Mouse (Mus musculus) neutrophil, adult 5-6 weeks (primary cell): ENCODE data around the gene Flt1. TPM values are rescaled to one million over a fixed set of nuclear protein-coding genes. Genes with fewer than 3 reads are reported as not detected.
A peak's percentile ranks its signal among the peaks of the same experiment; 100 is the strongest.
"Not testable (repeated sequence)": the region's sequence is repeated elsewhere in the genome, so short reads cannot be mapped to it uniquely, and the experiment has no call there.

Source experiments
- ATAC-seq: fragments of 151-379, 151-347 bp; 2 replicates; pipeline ENCODE4 v1.8.0; 2017; ENCODE audit warnings: mild to moderate bottlenecking, moderate TSS enrichment; ENCODE audit not compliant: insufficient number of reproducible peaks, poor library complexity, low FRiP score, severe bottlenecking; ENCODE audit errors: extremely low read depth
- total RNA-seq: library from RNA; stranded (forward); fragments of 200-1000 nt; gene quantifications from 2 replicates; pipeline ENCODE4 v1.2.3, GENCODE M21; 2017

Gene Flt1
- total RNA-seq, 1 experiment from 2014 or later = 0.93 TPM

DNA sequence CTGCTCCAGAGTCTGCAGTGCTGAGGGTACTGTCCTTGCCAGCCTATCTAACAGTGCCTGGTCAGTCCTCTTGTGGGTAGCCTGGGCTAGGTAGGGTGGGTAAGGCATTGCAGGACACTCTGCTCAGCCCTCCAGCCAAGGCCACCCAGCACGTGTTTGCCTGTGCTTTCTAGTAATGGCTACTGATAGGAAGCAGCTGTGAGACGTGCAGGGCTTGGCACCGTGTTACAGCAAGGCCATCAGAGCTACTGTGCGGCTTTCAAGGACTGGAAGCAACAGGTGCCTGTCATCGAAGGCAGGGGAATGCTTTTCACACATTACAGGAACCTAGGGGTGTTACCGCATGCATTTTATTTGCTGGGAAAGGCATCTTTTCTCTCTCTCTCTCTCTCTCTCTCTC lies 148.8 kb downstream of the Flt1 start:
- no peak for ATAC-seq

DNA sequence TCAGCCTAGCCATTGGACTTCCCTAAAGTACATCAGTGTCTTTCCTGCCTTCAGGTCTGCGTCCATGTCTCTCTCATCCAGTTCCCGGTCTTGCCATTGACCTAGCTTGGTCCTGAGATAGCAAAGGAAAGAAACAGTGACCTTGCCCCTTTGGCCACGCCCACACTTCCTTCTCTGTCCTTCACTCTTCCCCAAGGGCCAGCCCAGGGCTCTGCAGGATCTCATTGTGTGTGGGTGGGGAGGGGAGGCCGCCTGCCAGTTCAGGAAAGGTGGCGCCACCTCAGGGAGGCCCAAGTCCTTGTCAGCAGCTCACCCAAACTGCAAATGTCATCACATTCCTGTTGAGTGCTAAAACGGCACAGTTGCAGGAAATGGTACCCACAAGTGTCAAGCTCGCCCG lies 151.3 kb downstream of the Flt1 start:
- ATAC-seq = no peak; the same call in 1 of the 2 replicates

DNA sequence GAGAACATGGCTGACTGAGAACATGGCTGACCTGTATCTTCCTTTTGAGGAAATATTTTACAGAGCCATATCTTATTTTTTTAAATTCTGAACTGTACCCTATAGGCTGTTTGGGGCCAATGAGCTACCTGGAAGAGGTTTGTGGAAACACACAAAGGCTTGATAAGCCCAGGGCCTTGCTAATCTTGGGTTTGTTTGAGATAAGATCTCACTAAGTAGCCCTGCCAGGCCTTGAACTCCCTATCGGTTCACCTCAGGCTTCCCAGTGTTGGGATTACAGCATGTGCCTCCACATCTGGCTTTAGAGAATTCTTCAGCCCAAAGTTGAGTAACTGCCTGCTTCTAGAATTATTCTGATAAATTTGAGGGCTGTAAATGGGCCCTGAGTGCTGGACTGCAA lies 152.3 kb downstream of the Flt1 start:
- ATAC-seq = no peak

DNA sequence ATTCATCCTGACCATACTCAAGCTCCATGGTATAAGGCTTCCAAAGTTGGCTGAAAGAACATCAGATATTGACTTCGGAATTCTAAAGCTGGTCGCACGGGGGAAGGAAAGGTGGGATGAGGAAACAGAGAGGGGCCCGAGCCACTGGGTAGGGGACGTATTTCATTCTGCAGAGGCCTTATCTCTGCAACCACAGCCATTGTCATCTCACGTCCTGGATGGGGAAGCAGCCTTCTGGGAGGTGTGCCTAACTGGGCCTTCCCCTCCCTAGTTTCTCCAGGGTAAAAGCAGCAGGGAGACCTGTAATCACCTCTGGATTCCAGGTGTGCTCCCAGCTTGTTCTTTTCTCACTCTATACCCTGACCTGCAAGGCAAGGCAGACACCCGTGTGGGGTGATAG lies 153.1 kb downstream of the Flt1 start:
- no peak for ATAC-seq

DNA sequence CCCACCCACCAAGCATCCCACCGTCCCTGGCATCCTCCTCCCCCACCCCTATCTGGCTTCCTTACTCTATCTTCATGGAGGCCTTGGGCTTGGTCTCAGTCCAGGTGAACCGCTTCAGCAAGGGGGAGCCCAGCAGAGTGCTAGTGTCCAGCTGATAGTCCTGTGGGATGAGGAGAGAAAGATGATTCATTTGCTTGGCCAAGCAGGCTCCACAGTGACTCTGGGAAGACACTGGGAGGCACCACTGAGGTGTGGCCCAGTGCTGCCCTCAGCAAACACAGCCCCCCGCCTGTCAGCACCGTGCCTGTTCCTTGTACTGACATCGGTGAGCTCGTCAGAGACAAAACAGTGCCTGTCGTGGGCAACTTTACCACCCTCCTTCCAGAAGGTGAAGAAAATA lies 159.5 kb downstream of the Flt1 start:
- no peak for ATAC-seq

DNA sequence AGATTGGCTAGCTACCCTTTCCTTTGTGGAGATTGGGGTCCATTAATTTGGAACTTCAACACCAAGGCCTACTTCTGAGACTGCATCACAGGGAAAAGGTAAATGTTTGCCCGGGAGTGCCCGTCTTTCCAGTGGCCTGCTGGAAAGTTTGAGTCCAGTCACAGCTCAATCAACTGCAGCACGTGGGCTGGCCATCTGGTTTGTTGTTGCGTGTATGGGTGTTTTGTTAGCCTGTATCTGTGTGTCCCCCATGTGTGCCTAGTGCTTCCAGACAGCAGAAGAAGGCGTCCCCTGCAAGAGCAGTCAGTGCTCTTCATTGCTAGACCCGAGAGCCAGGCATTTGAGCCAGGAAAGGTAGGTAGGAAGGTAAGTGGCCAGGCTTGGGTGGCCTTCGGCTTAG lies 160.4 kb downstream of the Flt1 start:
- ATAC-seq = no peak

DNA sequence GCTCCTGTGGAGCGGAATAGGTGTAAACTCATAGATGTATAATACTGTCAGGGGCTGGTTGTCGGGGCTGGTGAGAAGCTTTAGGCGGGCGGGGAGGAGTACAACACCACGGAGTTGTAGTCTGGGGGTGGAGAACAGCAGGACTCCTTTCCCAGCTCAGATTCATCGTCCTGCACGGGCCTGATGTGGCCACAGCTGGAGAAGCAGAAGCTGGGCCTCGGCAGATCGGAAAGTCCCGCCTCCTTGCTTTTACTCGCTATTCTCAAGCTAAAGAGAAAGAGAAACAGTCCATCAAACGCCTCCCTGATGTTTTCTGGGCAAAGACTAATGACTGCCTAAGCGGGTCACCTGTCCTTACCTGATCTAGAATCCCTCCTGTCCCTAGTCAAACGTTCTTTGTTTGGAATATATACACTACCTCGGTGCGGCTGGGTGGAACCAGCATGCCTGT lies 161.6 kb downstream of the Flt1 start:
- ATAC-seq = peak; percentile 44; the same call in 1 of the 2 replicates

DNA sequence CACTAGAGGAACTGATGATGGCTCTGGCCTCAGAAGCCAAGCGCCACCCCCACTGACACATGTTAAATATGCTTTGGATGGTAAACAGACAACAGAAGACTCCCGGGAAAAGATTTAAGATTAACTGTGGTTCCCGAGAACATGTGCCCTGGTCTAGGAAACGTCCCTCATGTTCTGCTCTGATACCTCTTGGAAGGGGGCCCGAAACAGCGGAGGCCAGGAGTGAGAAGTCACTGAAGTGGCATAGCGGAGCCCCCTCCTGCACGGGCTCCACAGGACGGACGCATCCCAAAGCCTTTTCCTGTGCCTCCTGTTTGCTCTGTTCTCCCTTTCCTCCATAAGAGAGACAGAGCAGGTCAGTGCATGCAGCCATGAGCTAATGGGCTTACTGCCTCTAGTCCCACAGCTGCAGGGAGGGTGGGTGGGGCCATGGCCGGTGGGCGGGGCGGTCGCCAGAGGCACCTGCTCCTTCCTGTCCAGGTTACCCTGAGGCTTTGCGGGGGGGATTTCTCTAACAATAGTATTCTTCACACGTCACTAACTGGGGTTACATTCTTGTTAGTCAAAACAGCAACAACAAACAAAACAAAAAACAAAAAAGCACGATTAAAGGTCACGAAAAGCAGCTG lies 162.2 kb downstream of the Flt1 start:
- 0 out of 2 replicates have a peak, but pooled peaks have one; percentile 26 for ATAC-seq

DNA sequence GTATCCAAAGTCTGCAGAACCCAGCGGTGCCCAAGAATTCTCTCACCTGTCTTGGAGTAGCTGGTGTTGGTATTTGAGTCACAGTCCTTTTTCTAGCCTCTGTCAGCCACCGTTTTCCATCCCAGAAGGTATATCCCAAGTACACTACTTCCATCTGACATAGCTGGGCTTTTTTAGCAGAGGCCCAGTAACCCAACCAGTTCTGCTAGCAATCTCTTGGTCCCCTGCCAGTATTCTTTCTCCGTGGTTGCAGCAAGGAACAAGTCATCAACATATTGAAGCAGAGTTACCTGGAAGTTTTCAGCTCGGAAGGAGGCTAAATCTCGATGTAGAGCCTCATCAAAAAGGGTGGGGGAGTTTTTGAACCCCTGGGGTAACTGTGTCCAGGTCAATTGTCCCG lies 168.2 kb downstream of the Flt1 start:
- ATAC-seq = not testable (repeated sequence)

DNA sequence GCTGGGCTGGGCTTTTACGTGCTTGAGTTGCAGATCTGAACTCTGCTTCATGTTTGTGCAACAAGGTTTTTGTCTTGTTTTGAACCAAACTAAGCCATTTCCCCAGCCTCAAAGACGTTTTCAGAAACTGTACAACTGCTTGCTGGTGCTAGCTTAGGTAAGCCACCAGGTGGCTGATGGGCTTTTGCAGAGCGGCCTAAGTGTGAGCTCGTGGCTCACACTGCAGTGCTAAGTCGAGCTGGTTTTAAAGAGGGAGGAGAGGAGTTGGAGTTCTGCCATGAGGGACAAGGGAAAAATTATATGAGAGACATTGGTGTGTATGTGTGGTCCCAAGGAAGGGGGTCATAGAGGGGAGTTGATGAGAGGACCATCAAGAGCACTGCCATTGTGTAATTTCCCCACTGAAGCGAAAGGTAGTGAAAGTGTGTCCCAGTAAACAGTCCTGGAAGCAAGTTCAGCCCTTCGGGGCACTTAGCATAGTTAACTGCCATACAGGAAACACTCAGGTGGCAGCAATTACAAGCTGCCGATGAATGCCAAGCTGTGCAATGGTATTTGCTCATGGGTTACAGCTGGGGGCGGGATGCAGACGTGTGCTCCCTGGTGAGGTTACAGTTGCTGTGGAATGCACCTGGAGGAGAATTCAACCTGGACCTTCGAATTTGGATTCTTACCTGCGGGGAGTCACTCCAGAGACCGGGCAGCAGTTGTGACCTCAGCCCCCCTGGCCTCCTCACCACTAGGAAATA lies 173.8 kb downstream of the Flt1 start:
- no peak for ATAC-seq

DNA sequence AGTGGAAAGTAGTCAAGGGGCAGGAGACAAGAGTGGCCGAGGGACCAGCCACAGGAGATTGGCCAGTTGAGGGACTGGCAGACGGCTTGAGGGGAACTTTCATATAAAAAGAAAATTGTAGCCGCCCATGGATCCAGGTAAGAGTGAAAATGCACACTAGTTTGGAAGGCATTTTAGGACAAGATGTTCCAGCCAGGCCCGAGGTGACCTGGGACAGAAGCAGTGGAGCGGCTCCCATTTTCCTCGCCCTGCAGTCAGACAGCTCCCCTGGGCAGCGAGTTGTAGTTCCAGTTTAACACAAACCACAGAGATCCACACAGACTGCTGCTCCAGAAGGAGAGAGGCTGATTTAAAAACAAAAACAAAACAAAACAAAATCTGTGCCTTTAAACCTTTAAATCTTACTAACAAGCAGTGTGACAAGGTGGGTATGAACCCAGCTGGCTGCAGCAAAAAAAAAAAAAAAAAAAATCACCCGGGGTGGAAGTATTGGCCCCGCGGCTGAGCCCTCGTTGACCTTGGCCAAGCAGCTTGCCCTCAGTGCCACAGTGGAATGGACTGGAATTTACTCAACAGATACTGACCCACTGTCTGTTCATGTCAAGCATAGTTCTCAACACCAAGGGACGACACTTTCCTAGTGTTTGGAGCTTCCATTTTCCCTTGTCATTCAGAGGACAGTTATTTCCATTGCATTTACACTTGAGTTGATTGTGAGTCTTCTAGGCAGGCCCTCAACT lies 176.6 kb downstream of the Flt1 start:
- ATAC-seq = no peak

DNA sequence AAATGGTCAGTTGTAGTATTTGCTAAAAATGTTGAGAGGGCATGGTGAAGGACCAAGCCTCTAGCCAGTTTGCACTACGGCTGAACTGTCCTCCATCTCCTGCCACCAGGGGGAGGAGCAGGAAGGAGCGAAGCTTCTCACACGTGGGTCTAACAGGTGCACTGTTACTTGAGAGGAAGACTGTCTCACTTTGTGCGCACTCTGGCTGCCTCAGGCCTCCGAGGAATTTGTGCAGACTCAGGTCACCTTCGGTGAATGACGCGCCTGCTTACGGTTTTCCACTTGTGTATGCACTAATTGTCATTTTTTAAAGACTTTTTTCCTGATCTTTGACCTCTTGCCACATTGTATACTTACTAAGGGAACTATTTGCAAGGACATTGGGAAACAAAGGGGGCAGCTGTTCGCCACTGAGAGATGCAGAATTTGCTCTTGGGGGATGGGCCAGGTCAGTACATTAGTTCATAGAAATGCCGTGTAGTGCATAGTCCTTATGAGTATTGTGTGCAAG lies 180.0 kb downstream of the Flt1 start:
- peak; percentile 16; the same call in 1 of the 2 replicates for ATAC-seq

DNA sequence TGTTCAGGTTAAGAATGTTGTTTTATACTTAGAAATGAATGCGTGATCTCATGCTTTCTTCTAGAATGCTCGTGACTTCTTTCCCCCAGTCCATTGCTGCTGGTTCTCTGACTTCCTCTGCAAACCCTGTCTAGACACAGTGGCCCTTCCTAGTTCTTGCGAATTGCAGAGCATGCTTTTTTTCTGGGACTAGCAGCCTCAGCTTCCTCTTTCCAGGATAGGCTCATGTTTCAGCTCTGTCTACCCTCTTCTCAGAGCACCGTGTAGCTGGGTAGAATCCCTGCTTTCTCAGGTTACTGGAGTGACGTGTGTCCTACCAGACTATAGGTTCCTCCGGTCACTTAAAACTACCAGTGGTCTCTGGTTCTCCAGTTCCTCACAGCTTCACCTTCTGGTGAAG lies 183.5 kb downstream of the Flt1 start:
- 0 out of 2 replicates have a peak, but pooled peaks have one; percentile 6 for ATAC-seq

DNA sequence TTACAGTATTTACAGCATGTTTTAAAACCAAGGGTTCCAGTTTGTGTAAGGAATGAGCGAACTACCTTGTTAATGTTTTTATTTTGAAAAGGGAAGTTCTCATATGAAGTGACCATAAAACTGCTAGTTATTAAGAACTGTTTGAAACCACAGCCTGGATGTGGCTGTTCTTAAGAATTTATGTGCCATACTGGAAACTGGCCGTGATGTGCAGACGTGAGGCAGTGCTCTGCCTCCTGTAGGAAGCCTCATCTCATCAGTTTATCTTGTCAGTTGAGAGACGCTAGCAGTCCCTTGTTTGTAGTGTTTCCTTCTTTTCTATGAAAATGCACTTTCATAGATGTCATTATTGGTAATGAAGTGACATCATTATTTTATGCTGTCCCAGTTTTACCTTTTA lies 186.0 kb downstream of the Flt1 start:
- no peak for ATAC-seq

DNA sequence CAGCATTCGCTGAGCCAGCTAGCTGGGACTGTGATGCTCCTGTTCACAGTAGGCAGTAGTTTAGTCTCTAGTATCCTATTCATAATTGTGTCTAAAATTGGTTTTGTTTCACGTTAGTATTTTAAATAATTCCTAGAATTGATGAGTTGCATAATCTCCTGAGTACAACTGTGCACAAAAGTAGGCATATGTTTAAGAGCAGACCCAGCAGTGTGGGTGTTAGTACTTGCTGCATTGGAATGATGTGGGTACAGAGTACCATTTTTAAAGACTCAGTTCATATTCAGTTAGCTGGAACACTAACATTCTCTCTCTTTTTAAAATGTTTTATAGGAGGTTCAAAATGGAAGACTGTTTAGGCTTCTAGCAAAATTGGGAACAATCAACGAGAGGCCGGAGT lies 186.4 kb downstream of the Flt1 start:
- no peak for ATAC-seq

DNA sequence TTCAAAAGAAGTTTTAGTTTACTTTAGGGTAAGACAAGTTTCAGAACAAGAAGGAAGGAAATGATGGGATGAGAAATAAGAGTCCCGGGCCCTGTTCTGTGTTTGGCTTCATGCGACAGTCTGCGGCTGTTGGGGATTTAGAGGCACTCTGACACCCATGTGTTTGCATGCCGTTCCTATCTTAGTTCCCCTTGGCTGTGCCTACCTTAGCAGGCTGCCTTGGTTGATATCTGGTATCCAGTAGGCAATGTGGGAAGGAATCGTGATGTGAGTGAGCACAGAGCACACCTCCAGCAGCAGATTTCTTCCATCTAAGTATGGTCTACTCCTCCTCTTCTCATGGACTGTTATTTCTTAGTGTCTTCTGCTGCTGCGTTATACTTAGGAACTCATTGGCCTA lies 193.8 kb downstream of the Flt1 start:
- no peak for ATAC-seq

DNA sequence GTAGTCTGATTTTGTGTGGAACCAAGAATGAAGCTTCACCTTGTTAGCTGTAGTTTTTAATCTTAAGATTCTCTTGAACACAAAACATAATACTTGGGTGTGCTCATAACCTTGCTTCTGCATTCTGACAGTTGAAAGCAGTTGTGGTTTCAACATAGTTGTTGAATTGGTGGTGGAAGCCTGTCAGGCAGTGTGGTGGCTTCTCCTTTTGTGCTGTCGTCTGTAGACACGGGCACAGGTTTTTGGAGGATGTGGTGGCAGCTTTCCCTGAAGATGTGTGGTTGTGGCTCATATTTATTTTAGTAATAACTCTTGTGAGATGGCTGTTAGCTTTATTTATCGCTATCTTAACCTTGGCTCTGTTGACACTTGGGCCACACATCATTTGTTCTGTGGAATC lies 198.0 kb downstream of the Flt1 start:
- ATAC-seq = peak; percentile 82

DNA sequence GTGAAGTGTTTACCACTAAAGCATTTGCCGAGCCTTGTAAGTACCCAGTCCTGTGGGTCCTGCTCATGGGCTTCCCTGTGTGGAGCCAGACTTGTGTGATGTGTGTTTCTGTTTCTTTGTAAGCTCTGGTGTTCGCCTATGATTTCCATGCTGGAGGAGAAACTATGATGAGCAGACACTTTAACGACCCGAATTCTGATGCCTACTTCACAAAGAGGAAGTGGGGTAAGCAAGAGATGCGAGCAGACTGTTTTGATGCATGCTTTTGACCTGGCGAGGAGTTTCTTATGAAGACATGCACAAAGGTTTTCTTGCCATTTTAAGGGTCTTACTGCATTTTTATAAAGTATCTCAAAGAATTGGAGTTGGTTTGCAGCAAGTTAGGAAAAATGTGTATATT lies 198.8 kb downstream of the Flt1 start:
- ATAC-seq = no peak
